Mouse (Mus musculus): ENCODE results near the gene Id3.
"Not testable (repeated sequence)": the region's sequence is repeated elsewhere in the genome, so short reads cannot be mapped to it uniquely, and the experiment has no call there.

Id3 gene

DNA sequence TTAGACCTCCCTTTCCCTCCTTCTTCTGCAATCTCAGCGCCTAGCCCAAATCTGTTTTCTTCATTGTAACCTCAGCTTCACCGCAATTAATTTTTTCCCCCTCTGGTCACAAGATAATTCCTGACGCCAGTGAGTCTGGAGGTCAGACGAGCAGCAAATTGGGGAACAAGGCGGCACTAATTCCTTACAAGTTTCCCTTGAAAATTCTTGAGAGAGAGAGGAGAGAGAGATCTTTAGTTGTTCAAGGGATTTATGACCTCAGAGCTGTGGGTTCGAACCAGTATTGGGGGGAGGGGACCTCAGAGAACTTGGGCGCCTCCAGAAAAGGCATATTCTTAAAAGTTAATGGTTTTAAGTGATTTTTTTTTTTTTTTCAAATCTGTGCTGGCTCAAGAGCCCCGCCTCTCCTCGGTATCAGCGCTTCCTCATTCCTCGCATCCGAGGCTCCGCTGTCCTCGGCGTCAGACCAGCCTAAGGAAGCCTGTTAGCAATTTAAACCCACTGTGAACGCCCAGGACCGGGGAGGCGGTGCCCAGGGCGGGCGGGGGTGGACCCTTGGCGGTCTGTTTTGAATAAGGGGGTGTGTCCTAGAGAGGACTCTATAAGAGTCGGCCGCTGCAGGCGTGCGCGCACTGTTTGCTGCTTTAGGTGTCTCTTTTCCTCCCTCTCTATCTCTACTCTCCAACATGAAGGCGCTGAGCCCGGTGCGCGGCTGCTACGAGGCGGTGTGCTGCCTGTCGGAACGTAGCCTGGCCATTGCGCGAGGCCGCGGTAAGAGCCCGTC lies at the start of gene Id3:
TSS of gene Id3 (plus strand) at position 305 of the 784 bp plus-strand sequence.
- DNase-seq (ENCODE audit: low read depth, low spot score): peak; percentile 68

DNA sequence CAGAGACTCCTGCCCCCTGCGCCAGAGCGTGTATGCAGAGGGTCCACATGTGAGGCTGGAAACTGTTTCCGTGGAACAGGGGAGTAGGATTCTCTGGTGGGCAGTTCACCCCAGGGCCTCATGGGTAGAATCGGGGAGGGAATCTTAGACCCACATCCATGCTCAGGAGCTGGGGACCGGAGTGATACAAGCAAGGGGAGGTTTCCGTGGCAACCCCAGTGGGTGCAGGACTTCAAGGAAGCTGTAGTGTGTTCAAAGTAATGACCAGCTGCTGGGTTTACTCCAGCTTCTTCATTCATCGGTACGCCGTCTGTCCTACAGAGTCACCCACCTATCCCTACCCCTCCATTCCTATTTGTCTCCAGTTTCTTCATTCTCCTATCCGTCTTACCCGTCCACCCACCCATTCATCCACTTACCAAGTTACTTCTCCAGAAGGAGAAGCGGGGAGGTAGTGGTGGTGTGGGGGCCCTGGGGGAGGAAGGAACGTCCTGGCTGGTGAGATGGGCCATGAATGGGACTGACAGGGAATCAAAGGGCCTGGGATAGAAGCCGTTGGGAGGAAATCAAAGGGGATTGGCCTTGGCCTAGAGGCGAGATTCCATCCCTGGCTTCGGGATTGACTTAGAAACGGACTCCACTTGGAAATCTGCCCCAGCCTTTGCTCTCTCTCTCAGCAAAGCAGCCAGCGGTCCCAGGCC lies 48.6 kb upstream of the Id3 start:
- peak; percentile 30 for DNase-seq (ENCODE audit: low read depth, low spot score)

DNA sequence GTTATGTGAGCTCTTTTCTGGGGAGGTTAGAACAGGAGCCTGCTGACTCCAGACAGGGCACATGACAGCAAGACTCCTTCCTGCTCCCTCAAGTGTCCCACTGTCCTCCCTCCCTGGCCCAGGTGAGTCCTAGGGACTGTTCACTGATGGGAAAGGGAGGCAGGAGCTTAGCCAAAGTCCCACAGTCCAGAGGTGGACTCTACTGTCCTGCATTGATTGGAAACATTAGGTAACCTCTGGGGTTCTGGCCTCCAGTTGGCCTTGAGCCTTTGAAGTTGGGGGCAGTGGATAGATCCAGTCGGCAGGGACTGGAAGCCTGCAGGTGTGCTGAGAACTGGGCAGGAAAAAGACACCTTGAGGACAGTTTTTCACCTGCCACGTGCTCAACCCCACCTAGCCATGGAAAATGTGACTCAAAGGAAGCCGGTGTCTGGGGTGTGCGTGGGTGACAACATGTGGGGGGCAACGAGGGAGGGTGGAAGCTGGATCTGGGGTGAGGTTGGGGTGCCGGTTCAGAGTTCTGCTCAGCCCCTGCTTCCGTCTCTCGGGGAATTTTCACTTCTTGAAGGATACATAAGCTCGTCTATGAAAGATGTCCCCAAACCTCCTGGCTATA lies 47.7 kb upstream of the Id3 start:
- no peak for DNase-seq (ENCODE audit: low read depth, low spot score)

DNA sequence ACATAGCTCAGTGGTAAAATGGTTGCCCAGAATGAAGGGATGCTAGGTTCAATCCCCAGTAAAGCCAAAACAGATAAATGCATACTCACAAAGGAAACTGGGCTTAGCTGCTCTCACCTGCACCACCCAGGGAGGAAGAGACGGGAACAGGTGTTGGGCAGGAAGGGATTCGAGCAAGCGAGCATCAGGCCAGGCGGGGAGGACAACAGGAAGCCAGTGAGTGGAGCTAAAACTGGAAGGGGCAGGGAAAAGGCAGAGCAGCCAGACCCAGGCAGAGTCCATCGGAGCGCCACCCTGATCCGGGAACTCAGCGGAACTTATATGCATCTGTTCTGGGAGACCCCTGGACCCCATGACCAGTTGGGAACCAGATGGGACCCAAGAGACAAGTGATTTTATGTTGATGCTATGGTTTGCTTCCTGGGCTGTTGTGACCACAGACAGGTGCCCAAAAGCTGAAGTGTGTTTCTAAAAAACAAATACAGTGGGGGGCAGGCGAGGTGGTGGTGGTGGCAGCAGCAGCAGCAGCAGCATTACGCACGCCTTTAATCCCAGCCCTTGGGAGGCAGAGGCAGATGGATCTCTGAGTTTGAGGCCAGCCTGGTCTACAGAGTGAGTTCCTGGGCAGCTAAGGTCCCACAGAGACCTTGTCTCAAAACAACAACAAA lies 46.7 kb upstream of the Id3 start:
- no peak for DNase-seq (ENCODE audit: low read depth, low spot score)

DNA sequence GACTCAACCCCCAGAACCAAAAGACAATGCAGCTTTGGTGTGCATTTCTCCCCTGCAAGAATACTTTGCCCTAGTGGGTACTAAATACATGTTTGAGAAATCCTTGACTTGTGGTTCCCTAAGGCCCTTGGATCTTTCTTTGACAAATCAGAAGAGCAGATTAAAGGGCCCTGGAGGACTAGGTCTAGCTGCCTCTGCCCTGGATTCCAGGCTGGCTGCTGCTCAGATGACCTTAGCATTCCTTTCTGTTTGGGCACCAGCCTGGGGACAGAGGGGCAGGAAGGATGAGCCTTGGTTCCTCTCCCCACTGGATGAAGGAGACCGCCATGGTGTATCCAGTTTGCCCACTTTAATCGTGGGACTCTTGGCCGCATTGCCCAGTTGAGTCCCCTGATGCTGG lies 44.9 kb upstream of the Id3 start:
- DNase-seq (ENCODE audit: low read depth, low spot score): no peak

DNA sequence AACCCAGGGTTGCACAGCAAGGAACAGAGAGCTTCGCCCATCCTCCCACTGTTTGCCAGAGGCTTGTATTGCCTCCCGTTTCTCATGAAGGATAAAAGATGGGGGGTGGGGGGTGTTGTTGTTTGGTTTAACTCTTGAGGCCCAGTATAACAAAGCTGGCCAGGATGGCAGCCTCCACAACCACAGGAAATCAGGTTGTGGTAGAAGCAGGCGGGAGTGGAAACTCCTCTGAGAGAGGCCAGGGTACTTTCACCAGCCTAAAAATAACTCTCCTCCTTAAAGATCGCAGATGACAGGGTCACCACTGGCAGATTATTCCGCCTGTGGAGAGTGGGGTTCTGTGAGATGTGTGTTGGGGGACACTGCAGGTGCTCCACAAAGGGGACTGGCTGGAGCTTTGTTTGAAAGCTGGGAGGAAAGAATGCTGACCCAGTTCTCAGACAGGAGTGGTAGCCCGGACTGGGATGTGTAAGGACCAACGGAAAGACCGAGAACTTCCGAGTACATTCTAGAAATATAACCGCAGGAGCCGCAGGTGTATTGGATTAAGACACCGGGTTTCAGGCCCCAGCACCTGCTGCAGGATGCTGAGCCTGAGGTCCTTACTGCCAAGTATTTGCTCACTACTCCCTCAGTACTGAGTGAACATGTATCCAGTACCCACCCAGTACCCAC lies 42.8 kb upstream of the Id3 start:
- DNase-seq (ENCODE audit: low read depth, low spot score): no peak

DNA sequence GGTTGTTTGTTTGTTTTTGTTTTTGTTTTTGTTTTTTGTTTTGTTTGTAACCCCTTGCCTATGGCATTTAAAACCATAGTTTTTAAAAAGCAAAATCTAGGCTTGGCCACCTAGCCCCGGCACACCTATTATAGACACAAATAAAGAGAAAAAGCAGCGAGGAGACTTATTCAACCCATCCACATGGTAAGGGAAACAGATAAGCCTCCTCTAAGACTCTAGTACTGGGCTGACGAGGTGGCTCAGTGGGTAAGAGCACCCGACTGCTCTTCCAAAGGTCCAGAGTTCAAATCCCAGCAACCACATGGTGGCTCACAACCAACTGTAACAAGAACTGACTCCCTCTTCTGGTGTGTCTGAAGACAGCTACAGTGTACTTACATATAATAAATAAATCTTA lies 41.5 kb upstream of the Id3 start:
- DNase-seq (ENCODE audit: low read depth, low spot score): not testable (repeated sequence)

DNA sequence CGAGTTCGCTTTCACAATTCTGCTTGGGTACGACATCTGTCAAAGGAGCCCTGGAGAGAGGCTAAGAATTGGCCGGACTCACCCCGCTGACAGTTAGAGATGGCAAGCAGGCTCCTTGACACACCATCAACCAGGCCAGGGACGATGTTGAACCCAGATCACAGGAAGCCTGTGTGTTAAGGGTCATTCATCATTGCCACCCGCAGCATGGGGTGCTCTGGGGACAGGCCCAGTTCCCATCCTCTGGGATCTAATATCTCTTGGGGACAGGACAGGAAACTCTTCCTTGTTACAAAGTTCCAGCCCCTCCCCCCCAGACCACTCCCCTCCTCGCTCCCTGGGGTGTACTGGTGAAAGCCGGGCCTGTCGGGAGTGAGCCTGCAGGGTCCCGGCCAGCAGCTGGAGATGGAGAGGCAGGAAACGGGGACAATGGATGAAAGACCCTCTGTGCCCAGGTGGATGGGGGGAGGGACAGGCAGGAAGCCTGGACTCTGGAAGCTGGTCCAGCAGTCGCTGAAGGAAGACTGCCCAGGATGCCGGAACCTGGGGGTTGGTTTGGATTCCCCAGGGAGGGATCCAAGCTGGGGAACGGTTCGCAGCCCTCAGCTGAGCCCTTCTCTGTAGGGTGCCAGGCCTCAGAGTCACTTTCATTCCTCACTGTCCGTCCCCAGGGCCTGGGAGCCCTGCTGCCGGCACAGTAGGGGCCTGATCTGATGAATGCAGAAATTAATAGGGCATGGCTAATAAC lies 38.5 kb upstream of the Id3 start:
- peak; percentile 8 for DNase-seq (ENCODE audit: low read depth, low spot score)

DNA sequence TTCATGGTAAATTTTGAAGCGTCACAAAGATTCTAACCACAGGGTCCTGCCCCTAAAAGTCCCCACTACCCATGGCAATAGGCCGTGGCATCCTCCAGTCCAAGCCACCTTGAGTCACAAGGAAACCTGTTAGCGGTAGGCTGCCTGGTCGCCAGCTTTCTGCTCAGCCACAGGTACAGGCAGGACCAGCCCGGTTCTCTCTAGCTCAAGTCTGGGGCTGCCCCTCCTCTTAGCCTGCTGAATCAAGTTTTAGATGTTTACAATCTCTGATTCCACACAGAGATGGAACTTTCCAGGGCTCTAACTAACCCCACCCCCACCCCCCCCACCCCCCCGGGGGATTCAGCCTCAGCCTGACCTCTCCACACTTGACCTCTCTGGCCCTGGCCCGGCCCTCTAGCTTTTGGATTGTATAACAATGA lies 36.4 kb upstream of the Id3 start:
- no peak for DNase-seq (ENCODE audit: low read depth, low spot score)

DNA sequence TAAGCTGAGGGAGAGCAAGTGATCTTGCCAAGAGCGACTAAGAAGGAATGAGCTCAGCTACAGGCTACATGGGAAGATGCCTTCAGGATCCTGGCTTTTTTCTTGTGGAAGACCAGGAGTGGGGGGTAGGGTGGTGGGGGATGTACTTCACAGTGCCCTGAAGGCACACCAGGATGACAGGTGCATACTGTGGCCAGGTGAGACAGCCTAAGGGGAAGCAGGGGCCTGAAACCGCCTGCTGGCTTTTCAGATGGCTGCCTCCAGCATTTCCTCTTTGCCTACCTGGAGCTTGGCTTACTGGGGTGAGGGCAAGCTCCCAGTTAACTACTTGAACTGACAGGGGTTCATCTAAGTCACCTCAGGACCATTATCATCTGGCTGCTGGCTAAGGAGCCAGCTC lies 34.1 kb upstream of the Id3 start:
- DNase-seq (ENCODE audit: low read depth, low spot score): no peak

DNA sequence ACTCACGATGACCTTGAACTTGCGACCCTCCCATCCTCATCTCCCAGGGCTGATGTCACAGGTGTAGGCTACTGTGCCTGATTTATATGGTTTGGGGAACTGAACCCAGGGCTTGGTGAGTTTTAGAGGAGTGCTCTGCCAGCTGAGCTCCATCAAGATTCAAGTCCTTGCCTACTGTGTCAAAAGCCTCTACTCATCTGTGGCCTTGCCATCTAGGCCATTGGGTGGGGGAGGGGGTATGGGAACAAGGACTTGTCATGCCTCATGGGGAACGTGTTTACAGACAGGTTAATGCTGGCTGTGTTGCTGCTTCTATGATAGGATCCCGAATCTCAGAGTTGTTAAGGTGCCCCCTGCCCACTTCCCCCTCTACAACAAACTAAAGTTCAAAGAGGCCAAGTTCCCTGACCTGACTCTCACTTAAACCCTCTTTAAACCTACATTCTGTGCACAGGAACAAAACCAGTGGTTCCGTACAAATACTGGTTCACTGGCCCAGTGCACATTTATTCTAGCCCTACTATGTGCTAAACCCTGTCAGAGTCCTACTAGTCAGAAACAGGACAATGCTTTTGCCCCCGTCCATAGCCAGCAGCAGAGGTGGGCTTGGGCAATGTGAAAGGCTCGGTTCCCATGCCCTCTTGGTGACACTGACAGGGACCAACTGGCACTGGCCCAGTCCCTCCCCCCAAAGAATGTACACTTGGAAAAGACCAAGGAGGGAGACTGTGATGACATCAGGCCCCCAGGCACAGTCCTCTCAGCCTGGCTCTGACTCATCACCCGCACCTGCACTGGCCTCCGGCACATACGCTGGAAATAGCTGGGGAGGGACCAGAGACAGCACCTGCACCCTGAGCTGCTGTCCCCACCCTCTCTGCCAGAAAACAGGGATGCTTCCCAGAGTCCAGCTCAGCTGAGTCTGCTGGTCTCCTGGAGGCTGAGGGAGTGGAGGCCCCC lies 33.1 kb upstream of the Id3 start:
- peak; percentile 43 for DNase-seq (ENCODE audit: low read depth, low spot score)

DNA sequence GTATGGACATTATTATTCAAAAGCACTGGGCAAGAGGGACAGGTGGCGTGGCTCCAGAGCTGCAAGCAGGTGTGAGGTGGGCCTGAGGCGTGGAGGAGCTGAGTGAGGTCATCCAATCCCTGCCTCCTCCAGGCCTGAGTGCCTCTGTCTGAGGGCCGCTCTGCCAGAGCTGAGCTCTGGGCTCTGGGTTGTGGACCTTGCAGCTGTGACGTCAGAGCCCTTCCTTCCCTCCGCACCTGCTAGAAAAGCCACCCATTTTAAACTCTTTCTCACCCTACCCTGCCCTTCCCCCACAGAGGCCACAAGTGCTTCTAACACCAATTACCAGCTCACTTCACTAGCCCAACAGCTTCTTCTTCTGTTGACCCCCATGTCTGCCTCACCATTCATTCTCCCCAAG lies 31.0 kb upstream of the Id3 start:
- DNase-seq (ENCODE audit: low read depth, low spot score): no peak

DNA sequence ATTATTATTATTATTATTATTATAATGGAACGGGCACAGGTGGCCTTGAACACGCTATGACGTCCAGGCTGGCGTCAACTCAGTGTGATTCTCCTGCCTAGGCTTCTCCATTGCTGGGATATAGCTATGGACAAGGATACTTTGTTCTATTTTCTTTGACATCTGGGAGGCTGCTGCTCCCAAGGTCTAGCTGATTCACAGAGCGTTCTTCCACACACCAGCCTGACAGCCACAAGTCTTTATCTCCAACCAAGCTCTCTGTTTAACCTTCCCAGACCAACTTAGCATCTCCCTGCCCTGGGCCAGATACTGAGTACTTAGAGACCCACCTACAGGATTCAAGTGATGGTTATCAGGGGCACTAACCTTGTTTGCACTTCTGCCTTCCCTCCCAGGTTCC lies 28.6 kb upstream of the Id3 start:
- no peak for DNase-seq (ENCODE audit: low read depth, low spot score)

DNA sequence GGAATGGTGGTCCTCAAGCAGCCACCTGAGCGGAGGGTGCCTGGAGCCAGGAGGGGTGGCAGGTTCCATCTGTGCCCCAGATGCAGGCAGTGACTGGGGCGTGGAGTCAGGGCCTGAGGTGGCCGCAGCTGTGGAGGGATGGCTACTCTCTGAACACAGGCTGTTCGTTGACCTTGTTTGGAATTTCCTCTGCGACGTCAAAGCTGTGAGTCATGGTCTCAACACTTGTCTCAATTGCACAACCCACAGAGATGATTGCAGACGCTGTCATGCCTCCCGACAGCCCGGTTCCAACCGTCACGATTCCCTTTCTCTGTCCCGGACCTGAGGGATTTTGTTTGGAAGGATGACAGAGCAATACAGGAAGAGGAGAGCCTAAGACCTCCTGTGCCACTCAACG lies 26.3 kb upstream of the Id3 start:
- peak; percentile 74 for DNase-seq (ENCODE audit: low read depth, low spot score)

DNA sequence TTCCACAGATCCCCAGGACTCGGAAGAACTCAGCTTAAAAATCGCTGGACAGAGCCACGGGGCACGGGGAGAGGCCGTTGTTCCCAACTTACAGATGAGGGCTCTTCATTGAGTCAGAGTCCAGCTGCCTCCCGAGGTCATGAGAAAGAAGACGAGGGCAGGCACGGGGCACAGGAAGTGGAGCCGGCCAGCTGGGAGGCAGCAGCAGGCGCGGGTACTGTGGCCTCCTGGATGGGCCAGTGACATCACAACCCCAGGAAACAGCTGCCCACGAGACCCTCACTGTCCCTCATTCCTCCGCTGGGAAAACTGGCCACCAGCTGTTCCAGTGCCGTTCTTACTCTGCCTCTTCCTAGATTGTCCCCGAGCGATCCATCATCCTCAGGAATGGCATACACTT lies 23.3 kb upstream of the Id3 start:
- no peak for DNase-seq (ENCODE audit: low read depth, low spot score)

DNA sequence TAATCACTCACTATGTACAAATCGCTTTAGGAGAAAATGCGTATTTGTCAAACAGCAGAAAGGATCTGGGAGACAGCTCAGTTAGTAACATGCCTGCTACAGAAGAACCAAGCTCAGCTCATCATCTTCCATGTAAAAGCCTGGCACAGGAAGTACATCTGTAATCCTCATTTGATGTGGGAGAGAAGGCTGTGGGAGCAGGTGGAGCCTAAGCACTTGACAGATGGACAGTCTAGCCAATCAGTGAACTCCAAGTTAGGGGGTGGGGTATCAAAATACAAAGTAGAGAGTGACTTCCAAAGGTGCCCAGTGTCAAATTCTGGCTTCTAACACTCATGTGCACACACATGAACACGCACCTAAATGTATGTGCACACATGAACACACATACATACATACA lies 22.1 kb upstream of the Id3 start:
- no peak for DNase-seq (ENCODE audit: low read depth, low spot score)

DNA sequence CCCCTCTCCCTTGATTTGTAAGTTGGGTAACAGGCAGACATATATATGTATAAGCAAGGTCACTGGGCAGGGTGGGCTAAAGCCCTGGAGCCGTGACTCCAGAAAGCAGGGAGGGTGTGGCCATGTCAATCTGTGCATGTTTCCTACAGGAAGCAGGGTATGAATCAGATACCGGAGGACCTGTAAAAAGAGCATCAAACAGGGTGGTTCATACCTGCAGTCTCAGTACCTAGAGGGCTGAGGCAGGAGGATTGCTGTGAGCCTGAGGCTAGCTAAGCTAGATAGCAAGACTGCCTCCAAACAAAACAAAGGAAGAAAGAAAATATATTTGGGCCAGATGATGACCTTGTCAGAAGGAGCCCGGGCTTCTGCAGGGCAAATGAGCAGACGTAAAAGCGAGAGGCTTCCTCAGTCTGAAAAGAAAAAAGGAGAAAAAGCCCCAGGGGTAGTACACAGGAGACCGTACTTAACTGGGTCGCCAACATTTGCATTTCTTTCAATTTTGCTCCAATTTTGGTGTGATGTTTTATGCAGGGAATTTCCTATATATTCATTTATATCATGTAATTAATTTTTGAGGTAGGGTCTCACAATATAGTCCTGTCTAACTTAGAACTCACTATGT lies 21.3 kb upstream of the Id3 start:
- no peak for DNase-seq (ENCODE audit: low read depth, low spot score)

DNA sequence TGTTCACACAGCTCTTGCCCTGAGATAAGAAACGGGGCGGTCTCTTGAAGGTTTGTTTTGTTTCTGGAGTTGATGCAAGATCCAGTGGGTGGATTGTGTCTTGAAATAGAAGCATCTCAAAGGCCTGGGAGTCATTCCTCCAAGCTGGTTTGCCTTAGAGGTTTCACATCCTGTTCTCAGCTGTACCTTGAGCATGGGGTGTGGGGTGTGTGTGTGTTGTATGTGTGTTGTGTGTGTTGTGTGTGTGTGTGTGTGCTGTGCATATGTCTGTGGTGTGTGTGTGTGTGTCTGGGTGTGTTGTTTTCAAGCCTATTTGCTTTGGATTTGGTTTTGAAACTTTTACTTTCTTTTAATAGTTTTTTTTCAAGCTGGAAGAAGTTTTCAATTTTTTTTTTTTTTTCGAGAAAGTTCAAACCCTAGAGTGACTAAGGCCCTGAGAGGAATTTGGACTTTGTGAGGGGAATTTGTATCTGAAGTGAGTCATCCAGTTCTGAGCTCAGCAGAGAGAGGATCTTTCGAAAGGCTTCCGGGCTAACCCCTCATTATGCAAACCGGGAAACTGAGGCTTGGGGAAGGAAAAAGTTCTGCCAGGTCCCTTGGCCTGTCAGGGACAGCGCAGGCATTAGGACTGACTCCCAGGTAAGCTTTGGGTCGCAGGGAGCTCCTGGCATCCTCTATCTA lies 20.0 kb upstream of the Id3 start:
- peak; percentile 67 for DNase-seq (ENCODE audit: low read depth, low spot score)

DNA sequence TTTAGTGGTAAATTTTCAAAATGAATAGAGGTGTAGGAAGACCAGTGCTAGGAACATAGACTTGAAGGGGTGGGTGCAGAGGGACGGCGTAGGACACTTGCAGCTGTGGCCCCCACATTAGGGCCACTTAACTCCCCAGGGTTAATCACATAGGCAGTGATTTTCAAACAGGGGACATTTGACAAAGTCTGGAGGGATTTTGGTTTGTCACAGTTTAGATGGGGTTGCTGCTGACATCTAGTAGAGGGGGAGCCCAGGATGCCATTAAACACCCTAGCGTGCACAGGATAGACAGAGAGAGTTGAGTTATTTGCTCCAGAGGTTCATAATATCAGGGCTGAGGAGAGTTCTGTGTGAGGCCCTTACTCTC lies 19.5 kb upstream of the Id3 start:
- no peak for DNase-seq (ENCODE audit: low read depth, low spot score)
